Mouse (Mus musculus) kidney, embryonic 14.5 days (tissue): Measurements from ENCODE around the gene Cgnl1. TPM values are rescaled to one million over a fixed set of nuclear protein-coding genes. Genes with fewer than 3 reads are reported as not detected.

Experiments used
- ATAC-seq: fragments of 200-750 bp; cut with Nextera tagmentation; 2 replicates; pipeline ENCODE4 v1.8.0; 2017; ENCODE audit warnings: moderate number of reproducible peaks, mild to moderate bottlenecking, moderate TSS enrichment, moderate library complexity; ENCODE audit not compliant: low FRiP score, low TSS enrichment
- H3K27ac ChIP-seq: fragments of 300-500 bp; sonication (generic); 2 replicates; pipeline ENCODE4 v1.5.1; 2014; ENCODE audit warnings: low read depth, mild to moderate bottlenecking, low read length, moderate library complexity, mixed read lengths
- H3K27me3 ChIP-seq: fragments of 300-500 bp; sonication (generic); 2 replicates; pipeline ENCODE4 v1.6.1; 2014; ENCODE audit warnings: mild to moderate bottlenecking, low read length; ENCODE audit not compliant: control insufficient read depth, insufficient read depth
- H3K36me3 ChIP-seq: fragments of 300-500 bp; sonication (generic); 2 replicates; pipeline ENCODE4 v1.6.1; 2014; ENCODE audit warnings: low read length, mixed read lengths; ENCODE audit not compliant: control insufficient read depth, insufficient read depth
- H3K4me1 ChIP-seq: fragments of 300-500 bp; sonication (generic); 2 replicates; pipeline ENCODE4 v1.6.1; 2014; ENCODE audit warnings: low read length, mixed read lengths; ENCODE audit not compliant: control insufficient read depth, insufficient read depth
- H3K4me2 ChIP-seq: fragments of 300-500 bp; sonication (generic); replicated peaks from 2 replicates; pipeline ENCODE4 v1.6.1; 2014; ENCODE audit warnings: low read depth, mild to moderate bottlenecking, low read length
- H3K4me3 ChIP-seq: fragments of 300-500 bp; sonication (generic); 2 replicates; pipeline ENCODE4 v1.5.1; 2014; ENCODE audit warnings: mild to moderate bottlenecking, low read length
- H3K9ac ChIP-seq: fragments of 300-500 bp; sonication (generic); 2 replicates; pipeline ENCODE4 v1.6.1; 2014; ENCODE audit warnings: low read depth, mild to moderate bottlenecking, low read length, moderate library complexity
- H3K9me3 ChIP-seq: fragments of 300-500 bp; sonication (generic); 2 replicates; pipeline ENCODE4 v1.6.1; 2016; ENCODE audit warnings: low read length; ENCODE audit not compliant: control insufficient read depth
- WGBS: fragments of 180-500 bp; shearing (Covaris S2); extraction: QIAGEN DNeasy Blood & Tissue Kit; methylation state at CpG from one replicate; pipeline ENCODE4 v1.1.7; 2014; 5-methylcytosine and 5-hydroxymethylcytosine counted together
- polyA plus RNA-seq: library from polyadenylated mRNA; unstranded; fragments of >200 nt; fragmentation: Nextera tagmentation; extraction: Ambion mirVana; gene quantifications from 2 replicates; pipeline ENCODE4 v1.2.1, GENCODE M21; 2014

Cgnl1 gene
- polyA plus RNA-seq, 1 experiment from 2014 or later = 24.2 TPM

- Histone ChIP-seq H3K4me1 (peaks cover 35% of the 10 kb centered on the region), H3K36me3 (no peaks in the 10 kb centered on the region), H3K27me3 (no peaks in the 10 kb centered on the region), H3K4me2 (no peak overlapping the region), H3K9me3 (peaks cover 4% of the 10 kb centered on the region; the same call in 1 of the 2 replicates), H3K4me3 (no peak overlapping the region), H3K9ac (no peak overlapping the region), H3K27ac (no peak overlapping the region)
- ATAC-seq = no peak
- WGBS = 87% methylated on average over 4 of the region's 4 CpGs
Observed at GRCm38 (mm10) chr9:71761663-71762062, 9.7 kb downstream of the Cgnl1 start.

- H3K9me3 ChIP-seq = peaks cover 4% of the 10 kb centered on the region; the same call in 1 of the 2 replicates
- 0 out of 2 replicates have a peak, but pooled peaks have one; percentile 24 for ATAC-seq
- WGBS = 9% methylated on average over 14 of the region's 14 CpGs
- no peaks in the 10 kb centered on the region for H3K36me3 ChIP-seq
- H3K27ac ChIP-seq = peak overlapping the region; percentile 56; the same call in 1 of the 2 replicates
- H3K4me1 ChIP-seq = peaks cover 37% of the 10 kb centered on the region
- no peaks in the 10 kb centered on the region for H3K27me3 ChIP-seq
- peak overlapping the region; percentile 6 for H3K4me2 ChIP-seq
- H3K4me3 ChIP-seq = no peak overlapping the region
- H3K9ac ChIP-seq = no peak overlapping the region; the same call in 1 of the 2 replicates
Observed at GRCm38 (mm10) chr9:71760518-71761141, 10.8 kb downstream of the Cgnl1 start.

GRCm38 (mm10) chr9:71759893-71760292 lies 11.5 kb downstream of the Cgnl1 start:
- Histone ChIP-seq H3K9me3 (peaks cover 4% of the 10 kb centered on the region; the same call in 1 of the 2 replicates), H3K4me3 (no peak overlapping the region), H3K4me1 (peaks cover 37% of the 10 kb centered on the region), H3K4me2 (peak overlapping the region; percentile 6; the same call in 1 of the 2 replicates), H3K27ac (peak overlapping the region; percentile 56), H3K27me3 (no peaks in the 10 kb centered on the region), H3K9ac (no peak overlapping the region), H3K36me3 (no peaks in the 10 kb centered on the region)
- 0 out of 2 replicates have a peak, but pooled peaks have one; percentile 18 for ATAC-seq
- 6% methylated on average over 5 of the region's 5 CpGs for WGBS

GRCm38 (mm10) chr9:71757386-71757785 lies 14.0 kb downstream of the Cgnl1 start:
- H3K9ac ChIP-seq = no peak overlapping the region
- no peak overlapping the region for H3K4me2 ChIP-seq
- WGBS = 33% methylated on average over 8 of the region's 8 CpGs
- H3K36me3 ChIP-seq = no peaks in the 10 kb centered on the region
- no peaks in the 10 kb centered on the region for H3K27me3 ChIP-seq
- H3K4me1 ChIP-seq = peaks cover 53% of the 10 kb centered on the region
- ATAC-seq = no peak
- no peak overlapping the region for H3K4me3 ChIP-seq
- no peak overlapping the region for H3K27ac ChIP-seq
- peaks cover 4% of the 10 kb centered on the region; the same call in 1 of the 2 replicates for H3K9me3 ChIP-seq

- Histone ChIP-seq H3K9ac (no peak overlapping the region), H3K4me3 (no peak overlapping the region), H3K36me3 (no peaks in the 10 kb centered on the region), H3K27ac (no peak overlapping the region), H3K27me3 (no peaks in the 10 kb centered on the region), H3K4me1 (peaks cover 53% of the 10 kb centered on the region), H3K9me3 (peaks cover under 1% of the 10 kb centered on the region; the same call in 1 of the 2 replicates), H3K4me2 (no peak overlapping the region)
- 9% methylated on average over 4 of the region's 4 CpGs for WGBS
- ATAC-seq = no peak
Observed at GRCm38 (mm10) chr9:71756916-71757315, 14.5 kb downstream of the Cgnl1 start.

GRCm38 (mm10) chr9:71753981-71754380 lies 17.4 kb downstream of the Cgnl1 start:
- ATAC-seq = no peak
- Histone ChIP-seq H3K27ac (no peak overlapping the region), H3K36me3 (no peaks in the 10 kb centered on the region), H3K4me3 (no peak overlapping the region), H3K9me3 (no peaks in the 10 kb centered on the region), H3K27me3 (no peaks in the 10 kb centered on the region), H3K4me2 (no peak overlapping the region), H3K4me1 (peaks cover 40% of the 10 kb centered on the region), H3K9ac (no peak overlapping the region)
- WGBS = 43% methylated on average over 4 of the region's 4 CpGs

GRCm38 (mm10) chr9:71753529-71753928 lies 17.9 kb downstream of the Cgnl1 start:
- WGBS = 32% methylated on average over 4 of the region's 4 CpGs

GRCm38 (mm10) chr9:71753117-71753516 lies 18.3 kb downstream of the Cgnl1 start:
- peak; percentile 33; the same call in 1 of the 2 replicates for ATAC-seq
- no peaks in the 10 kb centered on the region for H3K36me3 ChIP-seq
- H3K9ac ChIP-seq = no peak overlapping the region
- 18% methylated on average over 2 of the region's 2 CpGs for WGBS
- H3K4me1 ChIP-seq = peaks cover 34% of the 10 kb centered on the region
- H3K27ac ChIP-seq = peak overlapping the region; percentile 47; the same call in 1 of the 2 replicates
- H3K27me3 ChIP-seq = no peaks in the 10 kb centered on the region
- no peaks in the 10 kb centered on the region for H3K9me3 ChIP-seq
- no peak overlapping the region for H3K4me2 ChIP-seq
- H3K4me3 ChIP-seq = no peak overlapping the region

More at GRCm38 (mm10) chr9:71753529-71753928, 17.9 kb downstream of the Cgnl1 start:
- H3K4me1 ChIP-seq = peaks cover 37% of the 10 kb centered on the region
- ATAC-seq = no peak
- H3K27ac ChIP-seq = peak overlapping the region; percentile 47; the same call in 1 of the 2 replicates
- no peak overlapping the region for H3K4me3 ChIP-seq
- H3K4me2 ChIP-seq = no peak overlapping the region
- H3K9ac ChIP-seq = no peak overlapping the region
- H3K9me3 ChIP-seq = no peaks in the 10 kb centered on the region
- H3K27me3 ChIP-seq = no peaks in the 10 kb centered on the region
- H3K36me3 ChIP-seq = no peaks in the 10 kb centered on the region

GRCm38 (mm10) chr9:71750015-71750672 lies 21.3 kb downstream of the Cgnl1 start:
- Histone ChIP-seq H3K9me3 (no peaks in the 10 kb centered on the region), H3K27me3 (no peaks in the 10 kb centered on the region), H3K36me3 (no peaks in the 10 kb centered on the region), H3K4me1 (peaks cover 28% of the 10 kb centered on the region), H3K27ac (0 out of 2 replicates have a peak overlapping the region, but pooled peaks have one; percentile 43), H3K9ac (no peak overlapping the region), H3K4me2 (no peak overlapping the region), H3K4me3 (no peak overlapping the region)
- 19% methylated on average over 4 of the region's 4 CpGs for WGBS
- 0 out of 2 replicates have a peak, but pooled peaks have one; percentile 22 for ATAC-seq
